Comparison of ENCODE assay signal across 17 mouse cellular contexts in the genomic region with DNA sequence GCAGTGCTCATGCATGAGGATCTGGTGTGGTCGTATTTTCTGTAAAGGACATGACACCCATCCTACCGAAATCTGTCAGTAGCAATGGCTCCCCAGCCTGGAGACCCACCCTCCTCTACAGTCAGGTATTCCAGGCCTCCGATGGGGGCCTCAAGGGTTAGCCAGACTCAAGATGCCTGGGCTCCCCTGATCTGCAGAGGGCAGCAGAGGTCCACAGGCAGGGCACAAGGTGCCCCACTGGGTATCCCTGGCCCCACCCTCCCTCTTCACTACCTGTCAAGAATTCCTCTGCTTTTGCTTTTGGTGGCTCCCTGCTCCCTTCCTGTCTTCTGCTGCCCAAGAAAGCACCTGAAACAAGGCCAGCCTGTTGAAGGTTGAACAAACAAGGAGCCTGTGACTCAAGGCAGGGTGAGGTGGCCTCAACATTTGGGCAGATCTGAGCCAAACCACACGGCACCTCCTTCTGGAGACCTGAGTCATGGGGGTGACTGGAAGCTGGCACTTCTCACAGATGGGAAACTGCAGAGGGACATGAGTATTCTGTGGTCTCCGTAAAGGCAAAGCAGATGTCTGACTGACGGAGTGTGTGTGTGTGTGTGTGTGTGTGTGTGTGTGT. TPM values are rescaled to one million over a fixed set of nuclear protein-coding genes. Genes with fewer than 3 reads are reported as not detected.
A peak's percentile ranks its signal among the peaks of the same experiment; 100 is the strongest.
DNase-seq lines count a peak whose midpoint lies in the region; ATAC-seq and TF ChIP-seq lines count a peak whose summit lies in the region.
"Had no signal": no experiment of that assay in that cellular context is flagged by ENCODE, and none has a peak within 500 bp of the region (broad histone marks: within the 10 kb centered on the region; RNA-seq: fewer than 3 reads in every experiment).

No protein-coding gene starts in this region.

- no peaks in the 10 kb centered on the region for H3K9me3 ChIP-seq in embryonic facial prominence, embryonic 14.5 days (ENCODE audit: control insufficient read depth, low read length)
- no peaks in the 10 kb centered on the region for H3K9me3 ChIP-seq in embryonic facial prominence, embryonic 10.5 days
- no peaks in the 10 kb centered on the region for H3K9me3 ChIP-seq in embryonic facial prominence, embryonic 15.5 days (replicated peaks)
- no peaks in the 10 kb centered on the region for H3K9me3 ChIP-seq in stomach, embryonic 16.5 days (replicated peaks; ENCODE audit: control insufficient read depth, low read length)
- H3K9me3 ChIP-seq: midbrain, embryonic 12.5 days; neural tube, embryonic 12.5 days had no signal

- peak; percentile 16 for DNase-seq in embryonic facial prominence, embryonic 14.5 days (ENCODE audit: low spot score)
- no peak for DNase-seq in embryonic facial prominence, embryonic 10.5 days (ENCODE audit: low spot score)
- peak; percentile 28 for DNase-seq in thymus, postnatal 4 days
- DNase-seq in thymus, adult 2 months, result no peak
- DNase-seq in T-cell, adult 2 months (ENCODE audit: low spot score), result no peak
- DNase-seq: B cell, adult 2 months; cerebellum, adult 2 months; heart, postnatal 14 days; liver, postnatal 0 days; retina, postnatal 1 day had no signal

- no peaks in the 10 kb centered on the region for H3K27me3 ChIP-seq in embryonic facial prominence, embryonic 14.5 days (replicated peaks; ENCODE audit: control insufficient read depth, insufficient read depth, low read length)
- H3K27me3 ChIP-seq in embryonic facial prominence, embryonic 10.5 days (replicated peaks; ENCODE audit: low read depth, poor library complexity, severe bottlenecking), result no peaks in the 10 kb centered on the region
- H3K27me3 ChIP-seq in thymus, adult 2 months (ENCODE audit: control insufficient read depth, insufficient read depth, low read length), result no peaks in the 10 kb centered on the region
- H3K27me3 ChIP-seq in embryonic facial prominence, embryonic 15.5 days, result no peaks in the 10 kb centered on the region
- no peaks in the 10 kb centered on the region for H3K27me3 ChIP-seq in stomach, embryonic 16.5 days (ENCODE audit: control insufficient read depth, insufficient read depth, low read length)
- H3K27me3 ChIP-seq: midbrain, embryonic 12.5 days; neural tube, embryonic 12.5 days had no signal

- no peak for TF ChIP-seq POLR2A in thymus, adult 2 months (IDR thresholded peaks at IDR 0.05; ENCODE audit: control insufficient read depth, extremely low read depth, insufficient read depth, low read length, poor library complexity)

- no peaks in the 10 kb centered on the region for H3K36me3 ChIP-seq in embryonic facial prominence, embryonic 14.5 days (ENCODE audit: control insufficient read depth, insufficient read depth, low read length)
- no peaks in the 10 kb centered on the region for H3K36me3 ChIP-seq in embryonic facial prominence, embryonic 10.5 days (replicated peaks)
- no peaks in the 10 kb centered on the region for H3K36me3 ChIP-seq in thymus, adult 2 months (ENCODE audit: control insufficient read depth, insufficient read depth, low read length)
- H3K36me3 ChIP-seq in embryonic facial prominence, embryonic 15.5 days, result no peaks in the 10 kb centered on the region
- no peaks in the 10 kb centered on the region for H3K36me3 ChIP-seq in stomach, embryonic 16.5 days (ENCODE audit: control insufficient read depth, insufficient read depth, low read length)
- H3K36me3 ChIP-seq: midbrain, embryonic 12.5 days; neural tube, embryonic 12.5 days had no signal

- WGBS in embryonic facial prominence, embryonic 14.5 days, result 51% methylated on average over 6 of the region's 6 CpGs
- 76% methylated on average over 6 of the region's 6 CpGs for WGBS in embryonic facial prominence, embryonic 10.5 days
- WGBS in thymus, adult 2 months, result 59% methylated on average over 6 of the region's 6 CpGs
- 46% methylated on average over 6 of the region's 6 CpGs for WGBS in embryonic facial prominence, embryonic 15.5 days
- 62% methylated on average over 6 of the region's 6 CpGs for WGBS in stomach, embryonic 16.5 days

- H3K9ac ChIP-seq in embryonic facial prominence, embryonic 14.5 days (ENCODE audit: low read depth, low read length), result no peak overlapping the region
- no peak overlapping the region for H3K9ac ChIP-seq in embryonic facial prominence, embryonic 15.5 days
- no peak overlapping the region for H3K9ac ChIP-seq in stomach, embryonic 16.5 days (ENCODE audit: low read length)
- H3K9ac ChIP-seq: liver, postnatal 0 days; midbrain, embryonic 12.5 days; neural tube, embryonic 12.5 days had no signal

- no peak overlapping the region for H3K4me3 ChIP-seq in embryonic facial prominence, embryonic 14.5 days (ENCODE audit: low read depth, low read length)
- H3K4me3 ChIP-seq in embryonic facial prominence, embryonic 10.5 days, result no peak overlapping the region
- no peak overlapping the region for H3K4me3 ChIP-seq in thymus, adult 2 months (ENCODE audit: control insufficient read depth, insufficient read depth, low read length)
- no peak overlapping the region for H3K4me3 ChIP-seq in embryonic facial prominence, embryonic 15.5 days (replicated peaks)
- H3K4me3 ChIP-seq in stomach, embryonic 16.5 days (replicated peaks; ENCODE audit: low read length), result no peak overlapping the region
- H3K4me3 ChIP-seq: midbrain, embryonic 12.5 days; neural tube, embryonic 12.5 days had no signal

- H3K4me1 ChIP-seq in embryonic facial prominence, embryonic 14.5 days (ENCODE audit: control insufficient read depth, insufficient read depth, low read length), result 0 out of 2 replicates have a peak, but pooled peaks cover 3% of the 10 kb centered on the region
- peaks cover 11% of the 10 kb centered on the region for H3K4me1 ChIP-seq in embryonic facial prominence, embryonic 10.5 days
- 0 out of 2 replicates have a peak, but pooled peaks cover 2% of the 10 kb centered on the region for H3K4me1 ChIP-seq in thymus, adult 2 months (replicated peaks; ENCODE audit: control insufficient read depth, insufficient read depth, low read length)
- peaks cover 7% of the 10 kb centered on the region for H3K4me1 ChIP-seq in embryonic facial prominence, embryonic 15.5 days
- H3K4me1 ChIP-seq in stomach, embryonic 16.5 days (ENCODE audit: control insufficient read depth, insufficient read depth, low read length), result peaks cover 3% of the 10 kb centered on the region; the same call in 1 of the 2 replicates
- H3K4me1 ChIP-seq: midbrain, embryonic 12.5 days; neural tube, embryonic 12.5 days had no signal

- no peak overlapping the region for H3K4me2 ChIP-seq in embryonic facial prominence, embryonic 14.5 days (ENCODE audit: low read depth, low read length)
- H3K4me2 ChIP-seq in embryonic facial prominence, embryonic 15.5 days (replicated peaks), result no peak overlapping the region
- no peak overlapping the region for H3K4me2 ChIP-seq in stomach, embryonic 16.5 days (ENCODE audit: low read depth, low read length)
- H3K4me2 ChIP-seq: midbrain, embryonic 12.5 days; neural tube, embryonic 12.5 days had no signal

- TF ChIP-seq CTCF in thymus, adult 2 months (IDR thresholded peaks at IDR 0.05; ENCODE audit: borderline replicate concordance, control insufficient read depth, extremely low read depth, insufficient read depth, low read length, poor library complexity), result no peak

- ATAC-seq in embryonic facial prominence, embryonic 14.5 days (ENCODE audit: low read depth), result no peak
- ATAC-seq in embryonic facial prominence, embryonic 15.5 days (ENCODE audit: insufficient number of reproducible peaks, low FRiP score, low TSS enrichment, low read depth), result 0 out of 2 replicates have a peak, but pooled peaks have one; percentile 39
- ATAC-seq in stomach, embryonic 16.5 days (ENCODE audit: insufficient read depth, low FRiP score), result peak; percentile 29; the same call in 1 of the 2 replicates
- no peak for ATAC-seq in frontal cortex, adult (ENCODE audit: low TSS enrichment)
- ATAC-seq: forebrain, embryonic 14.5 days; intestine, embryonic 16.5 days; liver, postnatal 0 days had no signal

- no peak overlapping the region for H3K27ac ChIP-seq in embryonic facial prominence, embryonic 14.5 days (replicated peaks; ENCODE audit: low read depth, low read length)
- H3K27ac ChIP-seq in embryonic facial prominence, embryonic 10.5 days (replicated peaks), result no peak overlapping the region
- H3K27ac ChIP-seq in thymus, adult 2 months (ENCODE audit: control insufficient read depth, insufficient read depth, low read length), result no peak overlapping the region
- H3K27ac ChIP-seq in embryonic facial prominence, embryonic 15.5 days (replicated peaks), result no peak overlapping the region
- H3K27ac ChIP-seq in stomach, embryonic 16.5 days (ENCODE audit: low read length), result no peak overlapping the region; the same call in 1 of the 2 replicates
- H3K27ac ChIP-seq: midbrain, embryonic 12.5 days; neural tube, embryonic 12.5 days had no signal

RNA-seq across cellular contexts. Expression of a gene that starts 30.7 kb away (rescaled TPM):
- polyA plus RNA-seq in embryonic facial prominence, embryonic 14.5 days (2014; fragmentation: Nextera tagmentation; extraction: Ambion mirVana), result 141 and 161 TPM in 2 replicates
- polyA plus RNA-seq in embryonic facial prominence, embryonic 10.5 days (2016; fragmentation: Nextera tagmentation; extraction: Ambion mirVana), result 193 and 200 TPM in 2 replicates
- polyA plus RNA-seq in thymus, adult 2 months (2012; rRNA removed), result 65.1 and 80.9 TPM in 2 replicates
- 126 and 137 TPM in 2 replicates for polyA plus RNA-seq in embryonic facial prominence, embryonic 15.5 days (2015; fragmentation: Nextera tagmentation; extraction: Ambion mirVana)
- 123 and 138 TPM in 2 replicates for polyA plus RNA-seq in stomach, embryonic 16.5 days (2015; fragmentation: Nextera tagmentation; extraction: Ambion mirVana)

Comparison
In these comparisons a context has a peak if more than half of its experiments do, and no peak if none do; other contexts are left out.
1. ATAC-seq: peak in embryonic facial prominence, embryonic 15.5 days (single experiment) and stomach, embryonic 16.5 days (single experiment); none in embryonic facial prominence, embryonic 14.5 days (single experiment) and frontal cortex, adult (single experiment).
2. DNase-seq: peak in embryonic facial prominence, embryonic 14.5 days (single experiment) and thymus, postnatal 4 days (single experiment); none in embryonic facial prominence, embryonic 10.5 days (single experiment), thymus, adult 2 months (single experiment) and T-cell, adult 2 months (single experiment).